Mouse (Mus musculus): ENCODE measurements around the gene Ppfibp1. TPM values are rescaled to one million over a fixed set of nuclear protein-coding genes. Genes with fewer than 3 reads are reported as not detected.

Gene Ppfibp1
- polyA plus RNA-seq, 1 experiment from 2014 or later, result 12.7 TPM

- WGBS, result 62% methylated on average over 3 of the region's 3 CpGs
- no peak for ATAC-seq
- Histone ChIP-seq H3K4me1 (no peaks in the 10 kb centered on the region; the same call in 1 of the 2 replicates), H3K9me3 (replicated peaks) (no peaks in the 10 kb centered on the region), H3K36me3 (ENCODE audit: poor library complexity, severe bottlenecking) (no peaks in the 10 kb centered on the region), H3K27ac (no peak overlapping the region), H3K27me3 (no peaks in the 10 kb centered on the region), H3K4me2 (no peak overlapping the region), H3K4me3 (no peak overlapping the region), H3K9ac (no peak overlapping the region)
These were observed 39.8 kb downstream of the Ppfibp1 start for GRCm38 (mm10) chr6:146928108-146928507.

GRCm38 (mm10) chr6:146929031-146929430, 40.7 kb downstream of the Ppfibp1 start:
- 36% methylated on average over 2 of the region's 2 CpGs for WGBS
- no peaks in the 10 kb centered on the region; the same call in 1 of the 2 replicates for H3K4me1 ChIP-seq
- H3K4me3 ChIP-seq, result no peak overlapping the region
- H3K4me2 ChIP-seq, result no peak overlapping the region
- H3K27me3 ChIP-seq, result no peaks in the 10 kb centered on the region
- no peak overlapping the region for H3K27ac ChIP-seq
- no peaks in the 10 kb centered on the region for H3K9me3 ChIP-seq (replicated peaks)
- no peaks in the 10 kb centered on the region for H3K36me3 ChIP-seq (ENCODE audit: poor library complexity, severe bottlenecking)
- H3K9ac ChIP-seq, result no peak overlapping the region
- ATAC-seq, result no peak

- Histone ChIP-seq H3K4me3 (no peak overlapping the region), H3K27ac (no peak overlapping the region), H3K9me3 (replicated peaks) (no peaks in the 10 kb centered on the region), H3K36me3 (ENCODE audit: poor library complexity, severe bottlenecking) (no peaks in the 10 kb centered on the region), H3K4me2 (no peak overlapping the region), H3K27me3 (no peaks in the 10 kb centered on the region), H3K4me1 (no peaks in the 10 kb centered on the region; the same call in 1 of the 2 replicates), H3K9ac (no peak overlapping the region)
- 79% methylated on average over 6 of the region's 6 CpGs for WGBS
- ATAC-seq, result no peak
These were observed 44.8 kb downstream of the Ppfibp1 start for GRCm38 (mm10) chr6:146933123-146933522.

- whole genome bisulfite sequencing, result 79% methylated on average over 5 of the region's 6 CpGs
These were observed 47.7 kb downstream of the Ppfibp1 start for GRCm38 (mm10) chr6:146935957-146936356.

GRCm38 (mm10) chr6:146939026-146939425, 50.7 kb downstream of the Ppfibp1 start:
- Histone ChIP-seq H3K36me3 (ENCODE audit: poor library complexity, severe bottlenecking) (no peaks in the 10 kb centered on the region), H3K4me3 (no peak overlapping the region), H3K27ac (no peak overlapping the region), H3K4me1 (no peaks in the 10 kb centered on the region), H3K27me3 (no peaks in the 10 kb centered on the region), H3K9me3 (replicated peaks) (no peaks in the 10 kb centered on the region), H3K9ac (no peak overlapping the region), H3K4me2 (no peak overlapping the region)
- ATAC-seq, result no peak
- WGBS, result 91% methylated on average over 8 of the region's 8 CpGs

More at GRCm38 (mm10) chr6:146935957-146936356, 47.7 kb downstream of the Ppfibp1 start:
- H3K27ac ChIP-seq, result no peak overlapping the region
- no peaks in the 10 kb centered on the region for H3K36me3 ChIP-seq (ENCODE audit: poor library complexity, severe bottlenecking)
- no peak overlapping the region for H3K4me3 ChIP-seq
- H3K27me3 ChIP-seq, result no peaks in the 10 kb centered on the region
- no peaks in the 10 kb centered on the region for H3K9me3 ChIP-seq (replicated peaks)
- no peak overlapping the region for H3K9ac ChIP-seq
- H3K4me2 ChIP-seq, result no peak overlapping the region
- no peak for ATAC-seq
- no peaks in the 10 kb centered on the region for H3K4me1 ChIP-seq

- H3K9me3 ChIP-seq (replicated peaks), result no peaks in the 10 kb centered on the region
- no peaks in the 10 kb centered on the region for H3K4me1 ChIP-seq
- no peak overlapping the region for H3K27ac ChIP-seq
- H3K27me3 ChIP-seq, result no peaks in the 10 kb centered on the region
- no peaks in the 10 kb centered on the region for H3K36me3 ChIP-seq (ENCODE audit: poor library complexity, severe bottlenecking)
- H3K4me2 ChIP-seq, result no peak overlapping the region
- WGBS, result 92% methylated on average over 7 of the region's 7 CpGs
- no peak overlapping the region for H3K4me3 ChIP-seq
- no peak overlapping the region for H3K9ac ChIP-seq
- no peak for ATAC-seq
These were observed 53.4 kb downstream of the Ppfibp1 start for GRCm38 (mm10) chr6:146941505-146942275.

- H3K36me3 ChIP-seq (ENCODE audit: poor library complexity, severe bottlenecking), result no peaks in the 10 kb centered on the region
- H3K4me2 ChIP-seq, result no peak overlapping the region
- H3K4me3 ChIP-seq, result no peak overlapping the region
These were observed 55.7 kb downstream of the Ppfibp1 start for GRCm38 (mm10) chr6:146944009-146944408.

GRCm38 (mm10) chr6:146944830-146945229, 56.5 kb downstream of the Ppfibp1 start:
- WGBS, result 57% methylated on average over 4 of the region's 4 CpGs
- H3K9ac ChIP-seq, result no peak overlapping the region
- no peak overlapping the region for H3K4me2 ChIP-seq
- no peaks in the 10 kb centered on the region for H3K36me3 ChIP-seq (ENCODE audit: poor library complexity, severe bottlenecking)
- peaks cover 3% of the 10 kb centered on the region; the same call in 1 of the 2 replicates for H3K4me1 ChIP-seq
- no peaks in the 10 kb centered on the region for H3K27me3 ChIP-seq
- no peaks in the 10 kb centered on the region for H3K9me3 ChIP-seq (replicated peaks)
- ATAC-seq, result no peak
- H3K4me3 ChIP-seq, result no peak overlapping the region
- no peak overlapping the region for H3K27ac ChIP-seq

More at GRCm38 (mm10) chr6:146944009-146944408, 55.7 kb downstream of the Ppfibp1 start:
- no peaks in the 10 kb centered on the region for H3K27me3 ChIP-seq
- no peaks in the 10 kb centered on the region for H3K4me1 ChIP-seq
- H3K9me3 ChIP-seq (replicated peaks), result no peaks in the 10 kb centered on the region
- no peak overlapping the region for H3K9ac ChIP-seq
- no peak for ATAC-seq
- no peak overlapping the region for H3K27ac ChIP-seq

- Histone ChIP-seq H3K27ac (no peak overlapping the region), H3K4me3 (no peak overlapping the region), H3K4me2 (no peak overlapping the region), H3K4me1 (peaks cover 13% of the 10 kb centered on the region), H3K27me3 (no peaks in the 10 kb centered on the region), H3K9me3 (replicated peaks) (no peaks in the 10 kb centered on the region), H3K36me3 (ENCODE audit: poor library complexity, severe bottlenecking) (no peaks in the 10 kb centered on the region), H3K9ac (no peak overlapping the region)
- 67% methylated on average over 6 of the region's 6 CpGs for WGBS
- no peak for ATAC-seq
These were observed 58.2 kb downstream of the Ppfibp1 start for GRCm38 (mm10) chr6:146946327-146947029.

GRCm38 (mm10) chr6:146947186-146947585, 58.9 kb downstream of the Ppfibp1 start:
- Histone ChIP-seq H3K27ac (no peak overlapping the region), H3K9ac (no peak overlapping the region), H3K27me3 (no peaks in the 10 kb centered on the region), H3K4me3 (no peak overlapping the region), H3K36me3 (ENCODE audit: poor library complexity, severe bottlenecking) (no peaks in the 10 kb centered on the region), H3K4me1 (peaks cover 13% of the 10 kb centered on the region), H3K4me2 (no peak overlapping the region), H3K9me3 (replicated peaks) (no peaks in the 10 kb centered on the region)
- WGBS, result 79% methylated on average over 4 of the region's 4 CpGs
- no peak for ATAC-seq

GRCm38 (mm10) chr6:146949682-146950453, 61.6 kb downstream of the Ppfibp1 start:
- no peak for ATAC-seq
- H3K9ac ChIP-seq, result no peak overlapping the region
- peaks cover 13% of the 10 kb centered on the region for H3K4me1 ChIP-seq
- 19% methylated on average over 10 of the region's 10 CpGs for WGBS
- H3K27me3 ChIP-seq, result no peaks in the 10 kb centered on the region
- no peaks in the 10 kb centered on the region for H3K36me3 ChIP-seq (ENCODE audit: poor library complexity, severe bottlenecking)
- H3K4me3 ChIP-seq, result no peak overlapping the region
- H3K4me2 ChIP-seq, result no peak overlapping the region
- H3K9me3 ChIP-seq (replicated peaks), result no peaks in the 10 kb centered on the region
- no peak overlapping the region for H3K27ac ChIP-seq

GRCm38 (mm10) chr6:146950454-146950832, 62.2 kb downstream of the Ppfibp1 start:
- H3K9me3 ChIP-seq (replicated peaks), result no peaks in the 10 kb centered on the region
- no peak overlapping the region for H3K27ac ChIP-seq
- no peak overlapping the region for H3K4me3 ChIP-seq
- H3K9ac ChIP-seq, result no peak overlapping the region
- peaks cover 13% of the 10 kb centered on the region for H3K4me1 ChIP-seq
- no peaks in the 10 kb centered on the region for H3K27me3 ChIP-seq
- WGBS, result 0% methylated on average over 1 of the region's 1 CpGs
- ATAC-seq, result no peak
- H3K36me3 ChIP-seq (ENCODE audit: poor library complexity, severe bottlenecking), result no peaks in the 10 kb centered on the region
- no peak overlapping the region for H3K4me2 ChIP-seq

All from forebrain, embryonic 13.5 days (tissue).